Mouse (Mus musculus): ENCODE results near the gene Map2k7. TPM values are rescaled to one million over a fixed set of nuclear protein-coding genes. Genes with fewer than 3 reads are reported as not detected.

Map2k7 gene
- polyA plus RNA-seq, 1 experiment: 73.2 TPM

DNA sequence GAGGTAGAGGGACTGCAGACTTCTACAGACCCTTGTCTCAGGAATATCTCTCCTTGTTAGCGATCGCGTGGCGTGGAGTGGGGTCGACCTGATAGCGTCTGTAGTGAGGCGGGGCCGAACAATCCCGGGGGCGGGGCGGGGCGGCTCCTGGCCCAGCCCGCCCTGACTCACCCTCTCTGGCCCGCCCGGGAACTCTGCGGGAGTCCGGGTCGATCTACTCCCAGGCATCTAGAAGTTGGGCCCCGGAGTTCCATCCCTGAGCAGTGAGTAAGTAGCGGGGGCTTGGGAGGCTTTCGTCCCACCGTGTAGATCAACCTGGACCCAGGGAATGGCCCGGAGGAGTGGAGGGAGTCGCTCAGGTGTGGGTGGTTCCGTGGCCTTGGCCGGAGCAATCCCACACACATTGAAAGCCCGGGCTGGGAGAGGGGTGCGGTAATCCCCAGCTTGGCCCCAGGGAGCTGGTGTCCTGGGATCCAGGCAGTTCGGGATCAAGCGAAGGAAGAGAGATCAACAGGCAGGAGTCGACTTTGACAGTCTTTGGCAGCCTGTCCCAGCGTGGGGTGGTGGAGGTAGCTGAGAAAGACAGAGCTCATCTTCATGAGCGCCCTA, 11.7 kb upstream of the Map2k7 start, which contains the start of gene Lrrc8e:
Gene Lrrc8e (plus strand): TSS at position 89 of the 609 bp plus-strand sequence.
- no peak within 1 kb of the TSS for H3K27ac ChIP-seq (ENCODE audit: control insufficient read depth, insufficient read depth, low read length)
- H3K4me1 ChIP-seq (replicated peaks; ENCODE audit: control insufficient read depth, insufficient read depth, low read length): no peaks in the 10 kb centered on the region
- no peaks in the 10 kb centered on the region; the same call in 1 of the 2 replicates for H3K27me3 ChIP-seq (ENCODE audit: control insufficient read depth, insufficient read depth, low read length)
- no peak for DNase-seq
- no peaks in the 10 kb centered on the region for H3K36me3 ChIP-seq (ENCODE audit: control insufficient read depth, insufficient read depth, low read length)
- H3K4me3 ChIP-seq (ENCODE audit: control insufficient read depth, insufficient read depth, low read length): no peak within 1 kb of the TSS
- TF ChIP-seq CTCF (IDR thresholded peaks at IDR 0.05; ENCODE audit: borderline replicate concordance, control insufficient read depth, extremely low read depth, insufficient read depth, low read length, poor library complexity) (no peak), POLR2A (IDR thresholded peaks at IDR 0.05; ENCODE audit: control insufficient read depth, extremely low read depth, insufficient read depth, low read length, poor library complexity) (no peak)
- WGBS: 25% methylated on average over 33 of the region's 33 CpGs

GRCm38 (mm10) chr8:4227919-4228318, 10.6 kb upstream of the Map2k7 start:
- Histone ChIP-seq H3K36me3 (ENCODE audit: control insufficient read depth, insufficient read depth, low read length) (no peaks in the 10 kb centered on the region), H3K4me1 (replicated peaks; ENCODE audit: control insufficient read depth, insufficient read depth, low read length) (no peaks in the 10 kb centered on the region), H3K27me3 (ENCODE audit: control insufficient read depth, insufficient read depth, low read length) (no peaks in the 10 kb centered on the region; the same call in 1 of the 2 replicates), H3K27ac (ENCODE audit: control insufficient read depth, insufficient read depth, low read length) (no peak overlapping the region), H3K4me3 (ENCODE audit: control insufficient read depth, insufficient read depth, low read length) (no peak overlapping the region)
- TF ChIP-seq POLR2A (IDR thresholded peaks at IDR 0.05; ENCODE audit: control insufficient read depth, extremely low read depth, insufficient read depth, low read length, poor library complexity) (no peak), CTCF (IDR thresholded peaks at IDR 0.05; ENCODE audit: borderline replicate concordance, control insufficient read depth, extremely low read depth, insufficient read depth, low read length, poor library complexity) (no peak)
- no peak for DNase-seq
- 96% methylated on average over 4 of the region's 4 CpGs for WGBS

GRCm38 (mm10) chr8:4229784-4230183, 8.8 kb upstream of the Map2k7 start:
- H3K27ac ChIP-seq (ENCODE audit: control insufficient read depth, insufficient read depth, low read length): no peak overlapping the region
- no peak for TF ChIP-seq POLR2A (IDR thresholded peaks at IDR 0.05; ENCODE audit: control insufficient read depth, extremely low read depth, insufficient read depth, low read length, poor library complexity)
- no peak for DNase-seq
- no peak overlapping the region for H3K4me3 ChIP-seq (ENCODE audit: control insufficient read depth, insufficient read depth, low read length)
- no peaks in the 10 kb centered on the region for H3K4me1 ChIP-seq (replicated peaks; ENCODE audit: control insufficient read depth, insufficient read depth, low read length)
- H3K36me3 ChIP-seq (ENCODE audit: control insufficient read depth, insufficient read depth, low read length): no peaks in the 10 kb centered on the region
- WGBS: 91% methylated on average over 5 of the region's 5 CpGs
- H3K27me3 ChIP-seq (ENCODE audit: control insufficient read depth, insufficient read depth, low read length): no peaks in the 10 kb centered on the region; the same call in 1 of the 2 replicates

DNA sequence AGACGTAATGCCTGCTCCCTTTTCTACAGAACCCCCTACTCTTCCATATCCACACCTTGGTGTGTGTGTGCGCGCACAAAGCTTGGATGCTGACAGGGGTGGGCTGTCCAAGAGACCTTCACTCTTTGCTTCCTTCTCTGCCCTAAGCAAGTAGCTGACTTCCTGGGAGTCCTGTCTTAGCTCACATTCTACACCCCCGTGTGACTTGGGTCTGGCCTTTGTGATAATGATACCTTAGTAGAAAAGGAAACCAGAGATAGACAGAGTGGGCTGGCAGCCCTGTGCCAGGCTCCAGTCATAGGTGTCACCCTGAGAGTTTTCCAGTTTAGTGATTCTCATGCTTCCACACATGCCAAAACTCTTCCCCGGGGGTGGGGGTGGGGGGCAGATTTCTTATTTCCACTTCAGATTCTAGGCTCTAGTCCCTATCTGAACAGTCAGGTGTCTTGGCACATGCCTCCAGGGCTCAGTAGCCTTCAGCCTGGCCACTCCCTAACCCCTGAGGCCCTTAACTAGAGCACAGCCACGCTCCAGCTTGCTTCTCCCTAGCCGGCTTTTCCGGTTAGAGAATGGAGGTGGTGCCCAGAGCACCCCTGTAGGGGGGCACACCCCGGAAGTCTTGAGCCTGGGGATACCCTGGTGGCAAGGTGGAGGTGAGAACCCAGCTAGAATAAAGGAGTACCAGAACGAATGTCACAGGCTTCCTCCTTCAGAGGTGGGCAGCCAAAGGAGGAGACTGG, 7.8 kb upstream of the Map2k7 start:
- 76% methylated on average over 10 of the region's 10 CpGs for WGBS
- no peak for TF ChIP-seq POLR2A (IDR thresholded peaks at IDR 0.05; ENCODE audit: control insufficient read depth, extremely low read depth, insufficient read depth, low read length, poor library complexity)
- no peak for TF ChIP-seq CTCF (IDR thresholded peaks at IDR 0.05; ENCODE audit: borderline replicate concordance, control insufficient read depth, extremely low read depth, insufficient read depth, low read length, poor library complexity)
- Histone ChIP-seq H3K4me3 (ENCODE audit: control insufficient read depth, insufficient read depth, low read length) (no peak overlapping the region), H3K36me3 (ENCODE audit: control insufficient read depth, insufficient read depth, low read length) (no peaks in the 10 kb centered on the region), H3K27ac (ENCODE audit: control insufficient read depth, insufficient read depth, low read length) (no peak overlapping the region), H3K27me3 (ENCODE audit: control insufficient read depth, insufficient read depth, low read length) (no peaks in the 10 kb centered on the region; the same call in 1 of the 2 replicates), H3K4me1 (replicated peaks; ENCODE audit: control insufficient read depth, insufficient read depth, low read length) (no peaks in the 10 kb centered on the region)
- no peak for DNase-seq

DNA sequence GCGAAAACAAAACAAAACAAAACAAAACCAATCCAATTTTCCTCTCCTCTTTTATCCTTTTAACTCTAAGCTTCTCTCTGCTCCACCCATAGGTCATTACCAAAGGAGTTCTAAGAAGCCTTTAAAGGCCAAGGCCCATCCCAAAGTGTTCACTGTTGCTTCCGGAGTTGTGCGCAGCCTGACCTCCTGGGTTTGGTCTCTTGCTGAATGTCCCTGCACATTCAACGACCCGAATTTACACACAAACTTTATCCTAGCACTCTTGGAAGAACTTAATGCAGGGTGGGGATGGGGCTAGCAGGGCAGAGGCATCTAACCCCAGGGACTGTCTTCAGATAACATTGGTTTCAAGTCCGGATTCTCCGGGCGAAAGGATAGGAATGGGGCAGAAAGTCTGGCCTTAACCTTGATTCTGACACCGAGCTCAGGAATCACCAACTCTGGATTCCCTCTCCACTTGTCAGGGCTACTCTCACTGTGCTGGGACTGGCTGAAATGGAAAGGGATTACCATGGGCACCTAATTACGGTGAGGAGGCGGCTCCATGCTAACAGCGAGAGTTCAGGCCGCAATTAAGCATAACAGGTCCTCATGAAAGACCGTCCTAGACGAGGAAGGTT, 616 bp upstream of the Map2k7 start:
- no peak for DNase-seq
- Histone ChIP-seq H3K27ac (ENCODE audit: control insufficient read depth, insufficient read depth, low read length) (peak overlapping the region; percentile 79), H3K4me1 (replicated peaks; ENCODE audit: control insufficient read depth, insufficient read depth, low read length) (peaks cover 20% of the 10 kb centered on the region), H3K36me3 (ENCODE audit: control insufficient read depth, insufficient read depth, low read length) (no peaks in the 10 kb centered on the region), H3K27me3 (ENCODE audit: control insufficient read depth, insufficient read depth, low read length) (no peaks in the 10 kb centered on the region), H3K4me3 (ENCODE audit: control insufficient read depth, insufficient read depth, low read length) (peak overlapping the region; percentile 91)
- TF ChIP-seq CTCF (IDR thresholded peaks at IDR 0.05; ENCODE audit: borderline replicate concordance, control insufficient read depth, extremely low read depth, insufficient read depth, low read length, poor library complexity) (no peak), POLR2A (IDR thresholded peaks at IDR 0.05; ENCODE audit: control insufficient read depth, extremely low read depth, insufficient read depth, low read length, poor library complexity) (no peak)
- 22% methylated on average over 15 of the region's 15 CpGs for WGBS

DNA sequence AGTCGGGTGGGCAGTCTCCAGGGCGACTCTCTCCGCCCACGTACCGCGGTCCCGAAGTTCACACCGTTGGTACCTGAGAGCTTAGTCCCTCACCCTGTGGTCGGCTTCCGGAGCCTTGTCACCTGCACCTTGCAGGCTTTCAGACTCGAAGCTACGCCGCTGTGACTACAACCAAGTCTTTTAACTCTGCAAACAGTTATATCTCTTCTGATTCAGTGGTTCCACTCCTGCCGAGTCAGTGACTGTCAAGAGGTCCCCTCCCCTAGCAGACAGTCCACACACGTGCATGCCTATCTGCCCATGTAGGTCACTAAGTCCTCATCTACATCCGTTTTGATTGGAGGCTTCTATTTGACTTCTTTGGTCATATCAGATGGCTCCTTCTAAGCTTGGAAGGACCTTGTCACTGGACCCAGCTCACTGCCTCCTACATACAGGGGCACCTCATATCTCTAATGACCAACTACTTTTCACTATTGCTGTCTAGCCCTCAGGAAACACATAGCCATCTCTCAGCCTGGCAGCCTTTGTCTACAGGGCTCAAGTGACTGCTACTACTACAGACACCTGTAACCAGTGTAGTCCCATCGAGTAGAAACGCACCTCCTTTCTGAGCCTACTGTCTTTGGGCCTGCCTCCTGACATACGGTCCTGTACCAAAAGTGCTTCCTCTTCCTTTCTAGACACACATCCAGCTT, 802 bp downstream of the Map2k7 start:
- 5% methylated on average over 19 of the region's 19 CpGs for WGBS
- Histone ChIP-seq H3K36me3 (ENCODE audit: control insufficient read depth, insufficient read depth, low read length) (peaks cover 8% of the 10 kb centered on the region), H3K27me3 (ENCODE audit: control insufficient read depth, insufficient read depth, low read length) (no peaks in the 10 kb centered on the region), H3K27ac (ENCODE audit: control insufficient read depth, insufficient read depth, low read length) (peak overlapping the region; percentile 62), H3K4me3 (ENCODE audit: control insufficient read depth, insufficient read depth, low read length) (peak overlapping the region; percentile 91), H3K4me1 (replicated peaks; ENCODE audit: control insufficient read depth, insufficient read depth, low read length) (peaks cover 20% of the 10 kb centered on the region)
- TF ChIP-seq POLR2A (IDR thresholded peaks at IDR 0.05; ENCODE audit: control insufficient read depth, extremely low read depth, insufficient read depth, low read length, poor library complexity): no peak
- no peak for DNase-seq

All from thymus, adult 2 months (tissue).